Mouse (Mus musculus) colon, adult 2 months (tissue): Measurements from ENCODE around the gene Ank2. TPM values are rescaled to one million over a fixed set of nuclear protein-coding genes. Genes with fewer than 3 reads are reported as not detected.

Source experiments
- polyA plus RNA-seq: library from polyadenylated mRNA; depleted of rRNA; stranded (reverse); fragments of >200 nt; gene quantifications from 2 replicates; pipeline ENCODE4 v1.2.3, GENCODE M21; 2012; rRNA removed

Ank2 gene
- 3.5 and 4.9 TPM in 2 replicates for polyA plus RNA-seq

DNA sequence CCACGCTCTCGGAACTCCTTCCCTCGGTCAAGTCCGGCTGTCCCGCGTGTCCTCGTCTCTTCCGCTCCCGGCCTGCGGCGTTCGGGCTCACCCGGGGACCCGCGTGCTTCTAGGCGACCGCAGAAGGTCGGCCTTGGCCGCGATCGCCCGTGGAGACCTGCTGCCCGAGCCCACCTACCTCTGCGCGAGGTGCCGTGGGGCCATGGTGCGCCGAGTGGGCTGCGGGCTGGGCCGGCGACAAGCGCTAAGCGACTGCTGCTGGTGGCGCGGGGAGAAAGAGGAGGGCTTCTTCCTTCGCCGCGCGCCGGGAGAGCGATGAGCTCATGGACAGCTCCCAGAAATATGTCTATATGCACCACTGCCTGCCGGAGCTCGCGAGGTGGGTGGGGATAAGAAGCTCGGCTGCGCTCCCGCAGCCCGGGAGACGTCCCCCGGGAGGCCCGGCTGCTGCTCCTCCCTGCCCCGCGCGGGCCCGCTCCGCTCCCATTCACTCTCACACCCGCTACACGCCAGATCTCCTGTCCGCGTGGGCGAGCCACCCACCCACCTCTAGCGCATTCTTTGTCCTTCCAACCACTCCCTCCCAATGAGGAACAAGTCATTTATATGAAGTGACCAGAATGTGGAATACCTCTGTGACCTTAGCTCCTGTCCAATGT lies at the start of gene Ank2:
Gene Ank2 (minus strand): TSS at position 609 of the 659 bp plus-strand sequence.

Other genes with a start within 250 kb of the Ank2 start
- 0.35 and 0.50 TPM in 2 replicates for gene Larp7, start 54.0 kb upstream of the Ank2 start, polyA plus RNA-seq
- 0.29 and 0.35 TPM in 2 replicates for gene Zgrf1, start 54.1 kb upstream of the Ank2 start, polyA plus RNA-seq
- gene Neurog2, start 133.8 kb upstream of the Ank2 start, polyA plus RNA-seq, result not detected in 2 replicates